Comparison of ENCODE assay signal across 8 mouse cellular contexts in the genomic region with DNA sequence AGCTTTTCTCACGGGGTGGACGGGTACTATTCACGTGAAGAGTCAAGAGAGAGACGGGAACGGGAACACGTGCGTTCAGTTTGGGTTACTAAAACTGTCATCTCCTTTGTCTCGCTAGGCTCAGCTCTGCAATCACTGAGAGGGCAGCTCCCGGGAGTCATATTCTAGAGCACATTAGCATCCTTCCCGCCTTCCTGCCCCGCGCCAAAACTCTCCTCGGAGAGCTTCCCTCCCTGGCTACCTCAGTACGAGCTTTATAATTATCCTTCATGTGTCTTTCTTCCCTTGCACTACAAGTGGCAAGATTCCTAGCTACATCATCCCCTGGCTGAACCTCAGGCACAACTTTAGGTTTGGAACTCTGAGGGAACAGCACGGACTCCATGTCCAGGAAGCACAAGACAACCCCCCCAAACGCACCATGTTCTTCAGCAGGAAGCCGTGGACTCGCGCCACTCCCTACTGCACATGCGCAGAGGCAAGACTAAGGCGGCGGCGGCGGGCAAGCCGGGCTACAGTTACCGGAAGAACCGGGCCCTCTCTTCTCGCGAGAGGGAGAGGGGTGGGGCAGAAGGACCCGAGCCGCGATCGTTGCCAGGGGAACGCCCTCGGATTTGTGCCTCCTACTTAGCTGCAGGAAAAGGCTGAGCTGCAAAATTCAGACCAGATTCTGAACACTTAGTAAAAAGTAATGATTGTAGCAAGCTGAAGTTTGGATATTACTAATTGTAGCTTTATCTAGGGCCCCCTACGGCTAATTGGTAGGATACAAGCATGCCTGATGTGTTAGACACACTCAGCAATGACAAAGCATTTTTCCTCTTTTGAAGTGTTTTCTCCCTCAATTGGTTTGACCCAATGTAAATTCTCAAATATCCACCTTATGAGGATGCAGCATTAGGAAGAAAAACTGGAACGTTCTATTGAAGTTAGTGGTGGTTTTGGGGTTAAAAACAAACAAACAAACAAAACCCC. TPM values are rescaled to one million over a fixed set of nuclear protein-coding genes. Genes with fewer than 3 reads are reported as not detected.
DNase-seq lines count a peak whose midpoint lies in the region; ATAC-seq lines count a peak whose summit lies in the region.

Gene Tmem209 (minus strand): TSS at position 519 of the 975 bp plus-strand sequence.
Gene Ssmem1 (plus strand): TSS at position 585 of the 975 bp plus-strand sequence.

- peak within 1 kb of the TSS; percentile 80 for H3K4me2 ChIP-seq in lung, embryonic 16.5 days (ENCODE audit: low read depth, low read length)

- no peaks in the 10 kb centered on the region for H3K9me3 ChIP-seq in lung, embryonic 16.5 days (ENCODE audit: control insufficient read depth, low read length)

- ATAC-seq in hematopoietic stem cell, adult 5-6 weeks (replicated peaks in 1 of 2; ENCODE audit: insufficient read depth in 1 of 2, low FRiP score in 2 of 2, low TSS enrichment in 1 of 2, low read depth in 1 of 2, poor library complexity in 2 of 2, severe bottlenecking in 2 of 2) = peak; percentile 99 to 100
- peak; percentile 99 for ATAC-seq in lung, embryonic 16.5 days (ENCODE audit: low read depth)

- peaks cover 14% of the 10 kb centered on the region for H3K36me3 ChIP-seq in lung, embryonic 16.5 days (ENCODE audit: control insufficient read depth, insufficient read depth, low read length)

- under 1% methylated on average over 37 of the region's 37 CpGs for WGBS in lung, embryonic 16.5 days

- peak; percentile 87 for DNase-seq in MEL-GATA-1-ER (ENCODE audit: extremely low read depth, low read depth)
- DNase-seq in cerebellum, adult 8-10 months = peak; percentile 98
- peak; percentile 98 for DNase-seq in forelimb bud, embryonic 11.5 days (ENCODE audit: low read depth, low spot score)
- DNase-seq in layer of hippocampus, adult 9-10 months (ENCODE audit: low spot score) = peak; percentile 95
- peak; percentile 98 for DNase-seq in ovary, postnatal 10 days (ENCODE audit: low spot score)
- DNase-seq in thymus, postnatal 10 days (ENCODE audit: low spot score in 2 of 2) = peak; percentile 99

- H3K9ac ChIP-seq in lung, embryonic 16.5 days (ENCODE audit: low read length) = peak within 1 kb of the TSS; percentile 88

- H3K27ac ChIP-seq in lung, embryonic 16.5 days (ENCODE audit: low read length) = peak within 1 kb of the TSS; percentile 99

- H3K4me1 ChIP-seq in lung, embryonic 16.5 days (replicated peaks; ENCODE audit: control insufficient read depth, insufficient read depth, low read length) = peaks cover 14% of the 10 kb centered on the region

- H3K4me3 ChIP-seq in lung, embryonic 16.5 days (ENCODE audit: low read length) = peak within 1 kb of the TSS; percentile 72

- no peaks in the 10 kb centered on the region for H3K27me3 ChIP-seq in lung, embryonic 16.5 days (ENCODE audit: control insufficient read depth, insufficient read depth, low read depth, low read length)

RNA-seq across cellular contexts. Expression of gene Tmem209, which starts in this region (rescaled TPM):
- total RNA-seq in hematopoietic stem cell, adult 5-6 weeks (2017) = 35.0 and 56.3 TPM in 2 replicates
- polyA plus RNA-seq in lung, embryonic 16.5 days (2015; fragmentation: Nextera tagmentation; extraction: Ambion mirVana) = 33.9 and 38.5 TPM in 2 replicates

RNA-seq across cellular contexts. Expression of gene Ssmem1, which starts in this region (rescaled TPM):
- total RNA-seq in hematopoietic stem cell, adult 5-6 weeks (2017) = not detected in 2 replicates
- polyA plus RNA-seq in lung, embryonic 16.5 days (2015; fragmentation: Nextera tagmentation; extraction: Ambion mirVana) = 0.19 TPM in 1 of 2 replicates, not detected in the other

Comparison
In these comparisons a context has a peak if more than half of its experiments do, and no peak if none do; other contexts are left out.
1. Peak in every context shown above with its lines: DNase-seq, ATAC-seq, H3K4me3 ChIP-seq and H3K27ac ChIP-seq.